Mouse (Mus musculus) heart, adult 2 months (tissue): Measurements from ENCODE around the gene 2700097O09Rik. TPM values are rescaled to one million over a fixed set of nuclear protein-coding genes. Genes with fewer than 3 reads are reported as not detected.

ENCODE experiments used
- DNase-seq, 2 experiments: peaks; one replicate each; pipeline ENCODE4 v3.0.0; 2021
- H3K27ac ChIP-seq: fragments of 200-600 bp; 2 replicates; pipeline ENCODE4 v1.8.1; 2022
- H3K27me3 ChIP-seq: fragments of 200-500 bp; 2 replicates; pipeline ENCODE4 v1.6.1; 2012; ENCODE audit warnings: mild to moderate bottlenecking, low read length, inconsistent platforms, mixed read lengths; ENCODE audit not compliant: control insufficient read depth, insufficient read depth
- H3K36me3 ChIP-seq: fragments of 200-500 bp; 2 replicates; pipeline ENCODE4 v1.6.1; 2012; ENCODE audit warnings: low read length, inconsistent platforms; ENCODE audit not compliant: control insufficient read depth, insufficient read depth
- H3K4me1 ChIP-seq: fragments of 200-500 bp; 2 replicates; pipeline ENCODE4 v1.6.1; 2011; ENCODE audit warnings: low read length; ENCODE audit not compliant: control insufficient read depth, insufficient read depth
- H3K4me3 ChIP-seq: fragments of 200-600 bp; 2 replicates; pipeline ENCODE4 v1.8.1; 2022
- H3K79me2 ChIP-seq: fragments of 200-500 bp; replicated peaks from 2 replicates; pipeline ENCODE4 v1.6.1; 2012; ENCODE audit warnings: mild to moderate bottlenecking, inconsistent platforms, low read length, moderate library complexity, mixed read lengths; ENCODE audit not compliant: control insufficient read depth, insufficient read depth
- H3K9ac ChIP-seq: fragments of 200-500 bp; 2 replicates; pipeline ENCODE4 v1.6.1; 2012; ENCODE audit warnings: low read depth, mild to moderate bottlenecking, control low read depth, inconsistent platforms, low read length, mixed read lengths
- CTCF ChIP-seq: fragments of 200-600 bp; IDR thresholded peaks from 2 replicates; pipeline ENCODE4 v1.8.1; 2022; ENCODE audit warnings: antibody characterized with exemption, mild to moderate bottlenecking, moderate library complexity
- EP300 ChIP-seq: fragments of 200-500 bp; IDR thresholded peaks from 2 replicates; pipeline ENCODE4 v1.6.1; 2011; ENCODE audit warnings: low read depth, low read length, control low read depth; ENCODE audit not compliant: insufficient read depth
- POLR2A ChIP-seq: fragments of 200-500 bp; IDR thresholded peaks from 2 replicates; pipeline ENCODE4 v1.6.1; 2011; ENCODE audit warnings: mild to moderate bottlenecking, low read depth, low read length, control low read depth; ENCODE audit not compliant: insufficient read depth
- WGBS: fragments of 180-500 bp; shearing (Covaris S2); methylation state at CpG from one replicate; pipeline ENCODE4 v1.1.7; 2018; 5-methylcytosine and 5-hydroxymethylcytosine counted together
- intact Hi-C: fragments of 180-260 bp; cut with DNase I; formaldehyde crosslinking; loops from one replicate; pipeline ENCODE4 v1.15.1; 2025
- polyA plus RNA-seq: library from polyadenylated mRNA; depleted of rRNA; stranded (reverse); fragments of >200 nt; gene quantifications from 2 replicates; pipeline ENCODE4 v1.2.3, GENCODE M21; 2012
- total RNA-seq, 2 experiments: library from RNA; stranded (reverse); gene quantifications; 2 replicates each; pipeline ENCODE4 v1.2.3; 2021

The 2700097O09Rik gene
- total and polyA plus RNA-seq, 3 experiments = 7.7 to 9.3 (median 8.0) TPM

GRCm38 (mm10) chr12:55016339-55017118, 63.4 kb downstream of the 2700097O09Rik start:
- 65% methylated on average over 8 of the region's 8 CpGs for WGBS
- Histone ChIP-seq H3K4me3 (no peak overlapping the region), H3K9ac (no peak overlapping the region), H3K27me3 (no peaks in the 10 kb centered on the region), H3K27ac (no peak overlapping the region), H3K79me2 (no peaks in the 10 kb centered on the region), H3K4me1 (no peaks in the 10 kb centered on the region), H3K36me3 (no peaks in the 10 kb centered on the region)
- TF ChIP-seq POLR2A (no peak), CTCF (no peak), EP300 (no peak)
- no peak for DNase-seq
- intact Hi-C loops = no loop called here

GRCm38 (mm10) chr12:55015428-55015827, 64.5 kb downstream of the 2700097O09Rik start:
- Histone ChIP-seq H3K4me1 (no peaks in the 10 kb centered on the region), H3K4me3 (no peak overlapping the region), H3K36me3 (no peaks in the 10 kb centered on the region), H3K9ac (no peak overlapping the region), H3K27ac (no peak overlapping the region), H3K27me3 (no peaks in the 10 kb centered on the region), H3K79me2 (no peaks in the 10 kb centered on the region)
- intact Hi-C loops = no loop called here
- TF ChIP-seq POLR2A (no peak), EP300 (no peak), CTCF (no peak)
- 88% methylated on average over 5 of the region's 5 CpGs for WGBS
- DNase-seq = no peak

GRCm38 (mm10) chr12:55013626-55014398, 66.1 kb downstream of the 2700097O09Rik start, which contains the start of gene Baz1a:
Gene Baz1a (minus strand): TSS chr12:55014348.
- no peaks in the 10 kb centered on the region for H3K79me2 ChIP-seq
- H3K36me3 ChIP-seq = no peaks in the 10 kb centered on the region
- no peak within 1 kb of the TSS for H3K4me3 ChIP-seq
- no peaks in the 10 kb centered on the region for H3K27me3 ChIP-seq
- WGBS = 86% methylated on average over 6 of the region's 6 CpGs
- H3K9ac ChIP-seq = no peak within 1 kb of the TSS
- no peaks in the 10 kb centered on the region for H3K4me1 ChIP-seq
- TF ChIP-seq EP300 (no peak), CTCF (no peak), POLR2A (no peak)
- intact Hi-C loops = no loop called here
- no peak for DNase-seq
- H3K27ac ChIP-seq = no peak within 1 kb of the TSS

GRCm38 (mm10) chr12:55013031-55013430, 66.9 kb downstream of the 2700097O09Rik start:
- Histone ChIP-seq H3K4me1 (no peaks in the 10 kb centered on the region), H3K27ac (no peak overlapping the region), H3K36me3 (no peaks in the 10 kb centered on the region), H3K27me3 (no peaks in the 10 kb centered on the region), H3K9ac (no peak overlapping the region), H3K4me3 (no peak overlapping the region), H3K79me2 (no peaks in the 10 kb centered on the region)
- intact Hi-C loops = no loop called here
- TF ChIP-seq EP300 (no peak), POLR2A (no peak), CTCF (no peak)
- WGBS = 87% methylated on average over 1 of the region's 1 CpGs
- DNase-seq = no peak

GRCm38 (mm10) chr12:55007361-55008008, 72.4 kb downstream of the 2700097O09Rik start:
- intact Hi-C loops = no loop called here
- H3K27ac ChIP-seq = no peak overlapping the region
- H3K4me3 ChIP-seq = no peak overlapping the region
- H3K9ac ChIP-seq = no peak overlapping the region
- H3K4me1 ChIP-seq = no peaks in the 10 kb centered on the region
- WGBS = 83% methylated on average over 14 of the region's 14 CpGs
- TF ChIP-seq EP300 = no peak
- TF ChIP-seq POLR2A = no peak
- TF ChIP-seq CTCF = no peak
- no peaks in the 10 kb centered on the region for H3K79me2 ChIP-seq
- no peak for DNase-seq
- H3K36me3 ChIP-seq = no peaks in the 10 kb centered on the region
- no peaks in the 10 kb centered on the region for H3K27me3 ChIP-seq
